Mouse (Mus musculus) thymus, postnatal 10 days (tissue): ENCODE results near the gene 4930544G11Rik.

Source experiments
- DNase-seq, 2 experiments: peaks; one replicate each; pipeline ENCODE4 v3.0.0; 2021; ENCODE audit warnings: low spot score in 2 of 2

4930544G11Rik gene

DNA sequence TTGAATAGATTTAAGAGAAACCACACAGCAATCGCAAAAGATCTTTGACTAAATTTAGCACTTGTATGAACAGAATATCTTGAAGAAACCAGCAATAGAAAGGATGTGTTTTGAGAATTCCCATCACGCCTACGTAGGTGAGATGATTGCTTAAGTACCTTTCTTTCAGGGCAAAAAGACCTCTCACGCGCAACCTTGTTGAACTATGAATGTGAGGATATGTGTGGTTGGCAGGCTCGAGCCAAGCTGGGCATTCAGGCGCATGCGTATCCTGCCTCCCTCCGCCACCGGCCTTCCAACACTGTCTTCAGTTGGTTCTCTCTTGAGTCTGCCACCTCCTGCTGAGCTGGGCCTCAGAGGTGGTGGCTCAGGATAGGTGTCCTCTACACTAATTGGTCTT lies at the start of gene 4930544G11Rik:
4930544G11Rik (plus strand) TSS at position 301 of the 400 bp plus-strand sequence.
- DNase-seq: no peak

DNA sequence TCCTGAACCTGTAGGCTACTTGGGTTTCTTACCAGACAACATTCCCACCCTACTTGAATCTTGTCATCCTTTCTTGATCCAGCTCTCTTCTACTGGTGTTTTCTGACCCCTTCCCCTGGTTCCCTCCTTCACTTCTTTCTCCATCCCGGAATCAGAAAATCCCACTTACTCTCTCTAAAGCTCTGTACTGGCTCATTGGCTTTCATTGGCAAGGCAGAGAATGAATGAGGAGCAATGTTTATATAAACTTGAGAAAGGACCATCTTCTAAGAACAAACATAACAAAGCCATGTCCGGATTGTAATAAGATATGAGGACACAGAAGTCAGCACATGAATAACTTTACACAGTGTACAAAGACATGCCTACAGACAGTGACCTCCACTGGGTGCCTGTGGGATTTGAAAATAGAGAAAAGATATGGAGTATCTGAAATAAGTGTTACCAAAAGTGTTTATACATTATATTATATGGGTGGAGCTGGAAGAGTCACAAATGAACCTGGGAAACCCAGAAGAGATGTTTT lies 45.7 kb upstream of the 4930544G11Rik start:
- DNase-seq: no peak

- no peak for DNase-seq
Observed at GRCm38 (mm10) chr6:65915421-65915820, 37.0 kb upstream of the 4930544G11Rik start.

- DNase-seq: no peak
Observed at GRCm38 (mm10) chr6:65921703-65922102, 30.7 kb upstream of the 4930544G11Rik start.

DNA sequence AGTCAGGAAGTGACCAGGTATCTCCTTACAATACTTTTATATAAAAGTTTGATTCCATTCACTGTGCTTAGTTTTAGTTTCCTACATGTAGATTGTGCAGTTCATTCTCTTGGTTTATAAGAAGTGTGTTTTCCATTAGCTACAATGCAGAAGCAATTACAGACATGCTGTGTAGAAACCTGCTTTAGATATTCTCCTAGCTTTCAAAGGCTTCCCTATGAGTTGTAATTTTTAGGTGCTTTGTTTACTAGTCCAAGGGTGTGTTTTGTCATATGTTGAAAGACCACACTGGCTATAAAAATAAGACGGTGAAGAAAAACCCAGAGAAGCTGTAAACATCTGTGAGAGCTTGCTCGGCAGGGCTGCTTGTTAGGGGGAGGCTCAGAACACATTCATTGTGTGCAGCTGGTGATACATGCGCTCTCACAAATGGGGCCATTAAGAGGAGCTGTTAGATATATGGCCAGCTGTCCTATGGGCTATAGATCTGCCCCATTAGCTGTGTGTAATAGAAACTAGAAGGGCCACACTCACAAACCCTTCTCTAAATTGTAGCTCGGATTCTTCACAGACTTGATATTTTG lies 28.8 kb upstream of the 4930544G11Rik start:
- DNase-seq: no peak

DNA sequence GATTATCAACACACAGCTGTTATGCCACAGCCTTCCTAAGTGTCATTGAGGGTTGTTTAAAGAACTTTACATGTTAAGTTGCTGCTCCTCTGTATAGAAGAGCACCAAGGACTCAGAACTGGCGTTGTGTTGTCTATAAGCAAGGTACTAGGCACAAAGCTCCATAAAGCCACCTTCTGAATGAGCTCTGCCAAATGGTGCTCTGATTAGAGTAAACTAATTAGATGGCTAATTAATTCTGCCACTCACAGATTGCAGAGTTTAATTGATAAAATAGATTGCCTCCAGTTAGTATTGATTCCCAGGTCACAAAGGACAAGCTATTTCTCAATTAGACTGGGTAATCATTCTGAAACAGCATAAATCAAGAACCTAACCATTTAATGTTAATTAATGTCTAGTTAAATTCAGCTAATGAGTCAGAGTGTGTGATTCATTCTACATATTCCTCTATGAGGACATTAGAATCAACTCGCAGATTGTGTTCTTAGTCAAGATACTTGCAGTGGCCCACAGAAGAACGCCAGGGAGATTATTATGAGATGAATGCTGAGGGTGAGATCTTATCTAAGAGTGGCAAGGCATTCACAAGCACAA lies 26.6 kb upstream of the 4930544G11Rik start:
- DNase-seq: no peak

DNA sequence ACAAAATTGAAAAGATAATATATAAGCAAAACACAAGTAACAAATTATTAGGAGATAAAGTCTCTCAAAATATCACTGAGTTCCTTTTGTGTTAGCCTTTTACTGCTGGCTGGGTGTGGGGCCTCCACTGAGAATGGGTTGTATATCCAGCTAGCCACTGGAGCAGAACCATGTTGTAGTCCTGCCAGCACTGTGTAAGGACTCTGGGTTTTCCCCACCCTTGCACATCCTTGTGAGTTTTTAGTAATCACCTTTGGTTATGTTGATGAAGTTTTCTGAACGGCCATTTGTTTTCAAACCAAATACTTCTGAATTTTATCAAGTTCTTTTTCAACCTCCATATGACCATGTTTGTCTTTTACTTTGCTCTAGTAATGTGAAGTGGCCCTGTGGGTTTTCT lies 21.9 kb upstream of the 4930544G11Rik start:
- DNase-seq: no peak

- no peak for DNase-seq
Observed at GRCm38 (mm10) chr6:65932776-65933175, 19.6 kb upstream of the 4930544G11Rik start.

GRCm38 (mm10) chr6:65933177-65933576 lies 19.2 kb upstream of the 4930544G11Rik start:
- DNase-seq: no peak

DNA sequence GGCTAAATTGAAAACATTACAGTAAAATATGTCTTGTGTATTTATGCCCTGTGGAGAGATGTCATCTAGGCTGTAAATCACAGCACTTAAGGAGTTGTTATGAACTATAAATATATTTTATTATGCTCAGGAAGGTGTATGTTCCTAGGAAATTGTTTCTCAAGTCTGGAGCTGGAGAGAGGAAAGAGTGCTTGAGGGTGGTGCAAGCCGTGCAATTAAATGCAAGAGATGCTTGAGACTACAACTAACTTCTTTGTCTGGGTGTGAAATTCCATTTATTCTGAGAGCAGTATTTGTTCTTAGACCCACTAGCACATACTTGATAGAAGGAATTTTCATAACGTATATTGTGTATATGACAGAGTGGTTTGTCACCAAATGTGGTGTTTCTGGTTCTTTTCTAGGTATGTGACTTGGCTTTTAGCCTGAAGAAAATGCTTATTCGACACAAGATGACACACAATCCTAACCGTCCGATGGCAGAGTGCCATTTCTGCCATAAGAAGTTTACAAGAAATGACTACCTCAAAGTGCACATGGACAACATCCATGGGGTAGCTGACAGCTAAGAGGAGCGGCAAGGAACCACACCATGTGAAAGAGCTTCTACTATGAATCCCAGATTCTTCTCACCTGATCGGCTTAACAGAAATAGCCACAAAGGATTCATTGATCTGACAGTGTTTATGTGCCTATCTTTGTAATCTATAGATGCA lies 16.7 kb upstream of the 4930544G11Rik start:
- no peak for DNase-seq

- no peak for DNase-seq
Observed at GRCm38 (mm10) chr6:65950492-65950891, 1.9 kb upstream of the 4930544G11Rik start.

DNA sequence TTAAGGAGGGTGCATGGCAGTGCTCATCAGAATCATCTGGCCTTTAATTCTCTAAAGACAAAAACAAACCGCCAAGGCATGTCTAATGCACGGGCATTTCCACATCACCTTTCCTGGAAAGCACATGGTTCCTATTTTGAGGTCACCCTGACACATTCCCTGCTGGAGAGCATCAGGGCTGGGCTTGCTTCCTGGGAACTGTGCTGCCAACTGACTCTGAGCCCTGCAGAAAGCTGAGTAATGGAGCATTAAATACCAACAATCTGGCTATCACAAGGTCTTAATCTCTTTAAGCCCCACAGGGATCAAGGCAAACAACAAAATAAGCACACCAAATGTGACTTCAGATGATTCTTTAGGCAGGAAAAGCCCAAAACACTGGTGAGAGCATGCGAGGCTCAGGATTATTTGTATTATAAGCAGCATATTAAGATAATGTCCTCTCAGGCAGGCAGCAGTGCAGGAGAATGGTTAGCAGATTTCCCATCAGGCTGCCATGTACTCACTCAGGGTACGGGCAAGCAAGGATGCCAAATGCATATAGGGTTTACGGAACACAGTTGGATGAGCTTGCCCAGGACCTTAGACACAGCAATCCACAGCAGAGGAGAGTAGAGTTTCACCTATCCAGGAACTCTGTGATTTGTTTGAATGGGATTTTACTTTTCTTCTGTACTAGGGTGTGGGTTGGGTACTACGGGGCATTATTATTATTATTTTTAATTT lies 17.1 kb downstream of the 4930544G11Rik start:
- no peak for DNase-seq

GRCm38 (mm10) chr6:65970410-65970809 lies 18.0 kb downstream of the 4930544G11Rik start:
- DNase-seq: peak in 1 of 2 experiments; percentile 7

DNA sequence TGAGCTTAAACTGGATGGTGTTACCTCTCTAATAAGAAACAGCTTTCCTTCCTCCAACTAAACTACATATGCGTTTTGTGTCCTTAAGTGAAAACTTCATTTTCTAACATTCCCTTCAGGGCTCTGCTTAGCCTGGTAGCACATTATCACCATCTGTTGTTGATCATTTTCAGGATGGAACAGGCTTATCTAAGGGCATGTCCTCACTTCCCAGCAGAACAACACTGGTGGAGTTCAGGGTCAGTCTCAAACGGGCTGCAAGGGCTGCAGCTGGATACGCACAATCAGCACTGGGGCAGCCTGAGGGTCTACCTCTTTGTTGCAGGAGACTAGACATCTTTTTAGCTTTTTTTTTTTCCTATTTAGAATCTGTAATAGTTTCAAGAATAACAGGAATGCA lies 39.7 kb downstream of the 4930544G11Rik start:
- DNase-seq: no peak

DNA sequence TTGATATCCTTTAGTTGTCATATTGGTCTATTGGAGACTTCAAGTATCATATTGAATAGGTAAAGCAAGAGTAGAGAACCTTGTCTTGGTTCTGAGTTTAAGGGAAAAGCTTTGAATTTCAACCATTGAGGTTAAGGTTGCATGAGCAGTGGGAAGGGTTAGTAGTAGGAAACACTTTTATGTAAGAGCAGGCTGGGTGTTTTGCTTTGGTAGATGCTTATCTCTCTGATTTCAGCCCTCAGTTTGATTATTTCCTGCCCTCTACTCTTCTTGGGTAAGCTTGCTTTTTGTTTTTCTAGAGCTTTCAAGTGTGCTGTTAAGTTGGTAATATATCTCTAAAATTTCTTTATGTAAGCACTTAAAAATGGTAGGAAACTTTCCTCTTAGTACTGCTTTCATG lies 45.9 kb downstream of the 4930544G11Rik start:
- DNase-seq: no peak
